Mouse (Mus musculus): ENCODE data around the gene Exosc6. TPM values are rescaled to one million over a fixed set of nuclear protein-coding genes. Genes with fewer than 3 reads are reported as not detected.
A peak's percentile ranks its signal among the peaks of the same experiment; 100 is the strongest.
"Not testable (repeated sequence)": the region's sequence is repeated elsewhere in the genome, so short reads cannot be mapped to it uniquely, and the experiment has no call there.

The Exosc6 gene
- total RNA-seq, 4 experiments from 2014 or later = not detected

DNA sequence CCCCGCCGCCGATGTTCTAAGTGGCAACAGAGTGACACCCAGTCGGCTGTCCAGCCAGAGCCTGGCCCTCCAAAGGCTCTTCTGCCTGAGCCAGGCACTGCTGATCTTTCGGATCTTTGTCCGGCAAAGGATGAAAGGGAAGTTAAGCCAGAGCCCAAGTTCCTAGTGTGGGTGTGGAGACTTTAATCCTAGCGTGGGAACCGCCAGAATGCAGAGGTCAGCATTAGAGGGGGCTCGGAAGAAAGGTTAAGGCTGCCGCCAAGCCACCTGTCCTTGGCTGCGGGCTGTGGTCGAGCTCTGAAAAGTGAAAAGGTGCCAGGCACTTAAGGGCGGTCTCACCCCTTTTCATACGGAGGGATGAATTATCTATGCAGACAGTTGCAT lies 5.5 kb downstream of the Exosc6 start:
- no peak for DNase-seq (ENCODE audit: low spot score)

DNA sequence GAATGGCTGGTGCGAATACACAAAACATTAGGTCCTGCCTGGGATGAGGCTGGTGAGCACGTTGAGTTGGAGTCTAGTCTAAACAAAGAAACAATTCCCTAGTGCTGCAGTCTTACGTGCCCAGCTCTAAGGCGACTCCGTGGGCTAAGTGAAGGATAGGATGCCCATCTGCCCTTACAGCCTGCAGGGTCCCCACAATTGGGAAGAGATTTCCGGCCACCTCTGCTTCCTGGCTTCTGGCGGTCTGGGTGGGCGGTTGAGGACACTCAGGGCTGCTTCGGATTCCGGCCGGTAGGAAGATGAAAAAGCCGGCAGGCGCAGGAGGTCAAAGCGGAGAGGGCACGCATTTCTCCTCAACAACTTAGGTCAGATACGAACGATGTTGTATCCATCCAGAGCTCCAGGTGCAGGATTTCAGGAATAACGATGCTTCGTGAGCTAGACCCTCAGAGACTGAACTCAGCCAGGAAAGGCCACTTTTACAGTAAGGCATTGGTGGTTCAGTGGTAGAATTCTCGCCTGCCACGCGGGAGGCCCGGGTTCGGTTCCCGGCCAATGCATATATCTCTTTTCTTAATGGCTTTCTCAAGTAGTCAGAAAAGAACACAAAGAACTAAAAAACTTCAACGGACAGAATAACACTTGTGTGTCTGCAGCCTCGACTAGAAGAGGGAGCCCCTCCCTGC lies 6.1 kb downstream of the Exosc6 start:
- DNase-seq (ENCODE audit: low spot score) = peak; percentile 92

DNA sequence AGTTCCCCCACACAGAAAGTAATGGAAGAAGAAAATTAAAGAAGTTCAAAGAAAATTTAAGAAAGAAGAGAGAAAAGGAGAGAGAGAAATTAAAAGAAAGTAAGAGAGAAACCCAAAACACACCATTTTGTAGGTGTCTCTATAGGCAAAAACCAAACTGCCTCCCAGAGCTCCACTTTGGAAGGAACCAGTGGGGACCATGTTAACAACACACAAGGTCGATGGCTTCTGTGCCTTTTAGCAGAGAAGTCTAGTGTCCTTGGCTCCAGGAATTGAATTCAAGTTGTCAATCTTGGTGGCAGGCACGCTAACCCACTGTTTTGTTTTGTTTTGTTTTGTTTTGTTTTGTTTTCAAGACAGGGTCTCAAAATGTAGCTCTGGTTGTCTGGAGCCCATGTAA lies 6.8 kb downstream of the Exosc6 start:
- no peak for DNase-seq (ENCODE audit: low spot score)

DNA sequence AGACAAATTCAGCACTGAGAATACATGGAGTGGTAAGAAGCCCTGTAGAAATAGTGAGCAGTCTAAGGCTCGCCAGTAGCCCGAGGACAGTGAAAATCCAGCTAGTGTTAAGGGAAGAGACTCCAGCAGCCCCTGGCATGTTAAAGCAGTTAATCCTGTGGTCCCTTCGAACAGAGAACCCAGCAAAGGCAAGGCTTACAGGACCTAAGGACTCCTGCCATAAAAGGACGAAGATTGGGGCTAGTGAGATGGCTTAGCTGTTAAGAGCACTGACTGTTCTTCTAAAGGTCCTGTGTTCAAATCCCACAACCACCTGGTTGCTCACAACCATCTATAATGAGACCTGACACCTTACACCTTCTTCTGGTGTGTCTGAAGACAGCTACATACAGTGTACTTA lies 10.2 kb downstream of the Exosc6 start:
- DNase-seq (ENCODE audit: low spot score) = no peak

DNA sequence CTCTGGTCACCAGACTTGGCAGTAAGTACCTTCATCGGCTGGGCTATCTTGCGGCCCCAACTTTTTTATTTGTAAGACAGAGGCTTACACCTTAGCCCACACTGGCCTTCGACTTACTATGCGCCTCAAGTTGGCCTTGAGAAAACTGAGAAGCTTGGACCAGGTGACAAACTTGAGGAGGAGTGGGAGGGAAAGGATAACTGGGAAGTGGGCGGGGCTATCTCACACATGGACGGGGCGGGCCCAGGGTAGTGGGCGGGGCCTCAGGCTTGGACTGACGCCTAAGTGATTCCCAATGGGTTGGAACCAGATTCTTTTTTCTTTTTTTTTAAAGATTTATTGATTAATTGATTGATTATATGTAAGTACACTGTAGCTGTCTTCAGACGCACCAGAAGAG lies 11.3 kb downstream of the Exosc6 start:
- no peak for DNase-seq (ENCODE audit: low spot score)

DNA sequence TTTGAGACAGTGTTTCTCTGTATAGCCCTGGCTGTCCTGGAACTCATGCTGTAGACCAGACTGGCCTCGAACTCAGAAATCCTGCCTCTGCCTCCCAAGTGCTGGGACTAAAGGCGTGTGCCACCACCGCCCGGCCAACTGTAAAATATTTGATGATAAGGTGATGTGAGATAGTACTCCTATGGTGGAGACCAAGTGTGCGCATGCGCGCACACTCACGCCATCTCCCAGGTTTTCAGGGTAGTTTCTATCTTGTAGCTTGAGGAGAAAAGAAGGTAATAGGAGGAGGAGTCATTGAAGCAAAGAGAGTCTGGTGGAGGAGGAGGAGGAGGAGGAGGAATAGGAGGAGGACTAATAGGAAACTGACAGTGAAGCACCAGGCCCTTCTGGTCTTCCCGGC lies 12.5 kb downstream of the Exosc6 start:
- DNase-seq (ENCODE audit: low spot score) = not testable (repeated sequence)

DNA sequence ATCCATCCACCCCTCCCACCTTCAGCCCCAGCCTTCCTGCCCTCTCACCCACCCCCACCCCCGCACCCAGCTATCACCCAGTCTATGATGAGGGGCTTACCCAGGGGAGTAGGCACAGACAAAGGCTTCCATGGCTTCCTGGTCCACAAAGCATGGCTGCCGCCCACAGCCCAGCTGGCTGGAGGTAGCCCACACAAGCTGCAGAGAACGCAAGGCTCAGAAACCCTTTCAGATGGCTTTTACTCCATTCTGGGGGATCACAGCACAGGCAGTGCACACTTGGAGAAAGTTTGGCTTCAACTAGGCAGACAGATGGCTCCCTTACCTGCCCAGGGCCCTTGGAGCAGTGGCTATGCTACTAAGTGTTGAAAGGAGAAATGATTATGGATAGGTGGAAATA lies 19.8 kb downstream of the Exosc6 start:
- DNase-seq (ENCODE audit: low spot score) = no peak

DNA sequence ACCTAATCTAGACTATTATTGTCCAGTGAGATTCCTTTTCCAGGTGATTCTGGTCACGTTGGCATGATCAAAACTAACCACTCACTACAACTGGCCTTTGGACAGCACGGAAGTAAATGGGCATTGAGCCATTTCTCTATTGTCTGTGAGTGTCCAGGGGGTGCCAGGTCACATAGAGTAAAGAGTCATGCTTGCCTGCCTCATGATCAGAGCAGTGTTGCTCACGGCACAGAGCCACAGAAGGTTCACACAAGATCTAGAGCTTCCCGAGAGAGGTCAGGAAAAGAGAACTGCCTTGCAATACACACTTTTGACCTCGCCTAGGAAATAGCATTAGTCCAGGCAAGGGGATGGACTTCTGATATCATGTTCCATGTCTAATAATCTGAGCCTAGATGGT lies 23.3 kb downstream of the Exosc6 start:
- no peak for DNase-seq (ENCODE audit: low spot score)

DNA sequence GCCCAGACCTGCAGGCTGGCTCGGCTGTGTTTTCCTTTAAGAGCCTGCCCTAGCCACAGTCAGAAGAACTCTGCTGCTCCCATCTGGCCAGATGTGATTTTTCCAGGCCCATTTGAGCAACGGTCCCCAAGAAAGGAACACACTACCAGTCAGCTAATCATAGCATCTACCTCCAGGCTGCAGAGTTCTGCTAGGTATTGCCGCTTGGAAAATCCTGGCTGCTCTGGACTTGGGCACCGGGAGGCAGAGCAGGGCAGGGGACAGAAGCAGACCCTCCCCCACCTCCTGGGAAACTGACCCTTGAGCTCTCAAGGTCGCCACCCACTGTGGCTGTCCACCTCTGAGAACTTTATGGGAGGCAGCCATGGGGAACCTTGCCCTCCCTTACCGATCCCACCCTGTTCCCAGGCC lies 23.7 kb downstream of the Exosc6 start:
- no peak for DNase-seq (ENCODE audit: low spot score)

DNA sequence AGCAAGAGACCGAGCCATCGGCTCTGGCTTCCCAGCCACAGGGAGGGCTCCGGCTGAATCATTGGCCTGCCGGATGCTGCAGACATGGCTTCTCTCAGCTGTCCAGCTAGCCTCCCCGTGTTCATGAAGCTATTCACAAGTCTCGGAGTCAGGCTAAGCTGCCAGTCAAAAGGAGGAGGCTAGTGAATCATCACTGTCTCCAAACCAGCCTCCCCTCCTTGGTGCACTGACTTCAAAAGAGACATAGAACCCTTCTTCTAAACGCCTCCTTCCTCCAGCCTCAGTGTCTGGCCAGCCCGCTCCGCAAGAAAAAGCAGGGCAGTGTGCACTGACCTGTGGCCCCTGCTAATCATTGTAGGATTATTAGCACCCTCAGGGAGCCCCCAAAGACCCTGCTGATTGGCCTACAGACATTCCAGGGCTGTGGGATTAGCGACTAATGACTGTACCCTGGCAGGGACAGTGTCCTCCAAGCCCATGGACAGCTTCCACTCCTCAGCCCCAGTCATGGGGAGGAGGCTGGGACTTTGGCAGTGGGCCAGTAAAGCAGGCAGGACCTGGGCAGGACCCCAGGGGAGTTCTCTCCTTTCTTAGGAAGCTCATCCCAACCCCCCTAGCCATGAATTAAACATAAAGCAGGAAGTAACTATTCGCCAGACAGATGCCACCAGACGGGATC lies 25.6 kb downstream of the Exosc6 start:
- DNase-seq (ENCODE audit: low spot score) = no peak

DNA sequence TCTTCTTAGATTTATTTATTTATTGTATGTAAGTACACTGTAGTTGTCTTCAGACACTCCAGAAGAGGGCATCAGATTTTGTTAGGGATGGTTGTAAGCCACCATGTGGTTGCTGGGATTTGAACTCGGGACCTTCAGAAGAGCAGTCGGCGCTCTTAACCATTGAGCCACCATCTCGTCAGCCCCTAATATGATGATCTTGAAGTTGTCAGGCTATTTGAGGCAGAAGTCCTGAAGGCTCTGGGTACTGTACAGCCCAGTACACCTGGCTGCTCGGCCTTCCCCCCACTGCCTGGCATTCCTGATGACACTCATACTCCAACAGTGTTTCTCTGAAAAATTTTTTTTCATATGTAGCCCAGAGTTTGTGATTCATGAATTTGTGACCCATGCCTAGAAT lies 27.8 kb downstream of the Exosc6 start:
- not testable (repeated sequence) for DNase-seq (ENCODE audit: low spot score)

DNA sequence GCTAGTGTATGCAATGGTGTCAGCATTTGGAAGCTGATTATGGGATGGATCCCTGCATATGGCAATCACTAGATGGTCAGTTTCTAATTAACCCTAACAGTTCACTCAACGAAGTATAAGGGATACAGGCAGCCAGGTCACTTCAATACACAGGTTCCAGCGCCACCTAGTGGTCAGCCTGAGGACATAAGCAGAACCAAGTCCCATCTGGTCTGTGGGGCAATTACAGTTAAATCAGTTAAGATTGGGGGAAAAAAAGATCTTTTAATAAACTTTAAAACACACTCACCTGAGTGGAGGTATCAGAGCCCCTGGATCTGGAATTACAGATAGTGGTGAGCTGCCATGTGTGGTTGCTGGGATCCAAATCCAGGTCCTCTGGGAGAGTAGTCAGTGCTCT lies 34.0 kb downstream of the Exosc6 start:
- DNase-seq (ENCODE audit: low spot score) = peak; percentile 32

DNA sequence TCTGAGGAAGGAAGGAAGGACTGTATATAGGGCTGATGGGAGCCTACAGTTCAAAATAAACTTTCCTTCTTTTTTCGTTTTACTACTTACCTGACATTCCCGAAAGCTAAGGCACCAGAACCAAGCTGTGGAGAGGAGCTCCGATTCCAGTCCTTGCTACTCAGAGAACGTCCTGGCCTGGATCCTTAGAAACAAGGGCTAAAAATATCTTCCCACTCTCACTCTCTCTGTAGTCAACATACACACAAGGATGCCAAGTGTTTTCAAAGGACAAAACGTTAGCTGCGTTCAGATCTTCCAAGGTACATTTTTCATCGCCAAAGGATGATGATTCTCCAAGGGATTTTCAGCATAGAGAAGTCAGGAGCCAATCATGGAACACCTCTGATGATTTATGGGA lies 35.6 kb downstream of the Exosc6 start:
- DNase-seq (ENCODE audit: low spot score) = peak; percentile 42

DNA sequence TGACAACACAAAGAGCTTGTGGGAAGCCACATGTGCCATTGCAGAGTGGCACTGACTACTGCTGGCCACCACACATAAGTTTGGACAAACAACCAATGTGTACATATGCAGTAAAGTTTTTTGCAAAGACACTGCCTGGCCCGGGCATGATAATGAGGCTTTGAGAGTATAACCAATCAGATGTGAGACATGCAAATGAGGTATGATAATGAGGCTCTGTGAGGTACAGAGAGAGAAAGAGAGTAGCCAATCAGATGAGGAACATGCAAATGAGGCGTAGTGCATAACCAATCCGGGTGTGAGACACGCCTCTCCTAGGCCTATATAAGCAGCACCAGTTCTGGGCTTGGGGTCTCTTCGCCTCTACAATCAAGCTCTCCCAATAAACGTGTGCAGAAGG lies 36.2 kb downstream of the Exosc6 start, which contains the start of gene Clec18a:
TSS of gene Clec18a (minus strand) at position 101 of the 400 bp plus-strand sequence.
- not testable (repeated sequence) for DNase-seq (ENCODE audit: low spot score)

DNA sequence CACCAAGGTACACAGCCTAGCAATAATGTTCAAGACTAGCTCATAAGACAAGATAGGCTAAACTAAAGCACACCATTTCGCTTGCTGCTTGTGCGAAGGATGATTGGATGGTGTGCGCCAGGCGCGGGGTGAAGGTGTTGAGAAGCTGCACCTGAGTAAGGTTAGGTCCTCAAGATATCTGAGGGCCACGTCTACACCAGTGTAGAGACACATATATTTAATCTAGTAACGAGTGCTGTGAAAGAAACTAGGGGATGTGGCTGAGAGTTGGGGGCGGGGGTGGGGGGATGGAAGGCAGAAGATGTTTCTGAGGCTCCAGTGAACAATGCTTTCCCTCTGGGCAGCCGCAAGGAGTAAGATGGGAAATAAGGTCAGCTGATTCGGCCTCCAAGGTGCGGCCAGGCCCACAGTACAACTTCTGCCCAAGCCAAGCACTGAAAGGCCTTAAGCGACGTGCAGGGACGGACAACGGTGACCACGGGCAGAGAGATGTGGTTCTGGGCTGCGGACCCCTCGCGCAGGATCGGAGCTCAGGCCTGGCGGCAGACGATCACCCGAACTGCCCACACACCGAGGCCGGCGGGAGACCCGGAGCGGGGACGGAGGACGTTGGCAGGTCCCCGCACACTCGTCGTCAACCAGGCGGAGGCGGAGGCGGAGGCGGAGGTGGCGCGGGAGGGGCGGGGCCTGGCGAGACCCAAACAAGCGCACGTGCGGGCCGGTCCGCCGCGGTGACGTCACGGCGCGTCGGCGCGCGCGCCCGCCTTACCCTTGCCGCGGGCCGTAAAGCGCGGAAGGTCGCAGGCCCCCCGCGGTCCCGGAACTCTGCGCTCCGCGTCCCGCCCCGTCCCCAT lies 38.0 kb downstream of the Exosc6 start, which contains the start of gene Pdpr:
TSS of gene Pdpr (plus strand) at position 766 of the 854 bp plus-strand sequence.
- DNase-seq (ENCODE audit: low spot score) = peak; percentile 88

DNA sequence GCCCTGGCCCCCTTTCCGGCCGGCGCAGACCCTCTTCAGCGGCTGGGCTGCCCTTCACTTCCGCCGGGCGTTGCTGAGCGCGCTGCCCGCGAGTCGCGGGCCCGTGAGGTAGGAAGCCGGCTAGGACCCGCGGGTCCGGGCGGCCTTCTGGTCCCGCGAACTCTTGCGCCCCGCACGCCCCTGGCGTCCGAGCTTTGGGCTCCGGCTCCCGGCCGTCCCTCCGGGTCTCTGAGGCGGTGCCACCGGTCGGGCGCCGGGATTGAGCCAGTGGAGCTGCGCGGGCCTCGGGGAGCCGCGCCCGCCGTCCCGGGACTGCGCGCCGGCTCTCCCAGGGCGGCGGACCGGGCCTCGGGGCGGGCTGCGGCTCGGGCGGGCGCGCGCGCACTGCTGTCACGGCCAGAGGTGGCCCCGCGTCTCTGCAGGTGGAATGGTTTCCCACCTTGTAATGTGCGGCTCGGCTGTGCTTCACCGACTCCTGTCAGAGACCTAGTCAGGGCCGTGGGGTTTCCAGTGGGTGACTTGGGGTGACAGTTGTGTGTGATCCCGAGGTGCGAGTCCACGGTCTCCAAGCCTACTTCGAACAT lies 38.7 kb downstream of the Exosc6 start:
- peak; percentile 16 for DNase-seq (ENCODE audit: low spot score)

Small RNA genes lying within 50 kb of the gene (microRNA-seq; reads per million reads assigned to microRNA genes)
- not detected for gene Gm24103
- not detected for gene Mir3473d

Other genes starting within 250 kb of the Exosc6 start
- gene Cog4, start 209.7 kb upstream of the Exosc6 start, total RNA-seq (2022) = 10 to 100 TPM; 63.3 to 69.4 (median 65.2) TPM
- 10 to 100 TPM; 33.5 to 38.7 (median 36.1) TPM for gene Sf3b3, start 209.6 kb upstream of the Exosc6 start, total RNA-seq (2022)
- 1 to 10 TPM; 4.5 to 5.4 (median 4.6) TPM for gene Fuk, start 153.9 kb upstream of the Exosc6 start, total RNA-seq (2022)
- 10 to 100 TPM; 21.3 to 25.4 (median 24.1) TPM for gene St3gal2, start 136.4 kb upstream of the Exosc6 start, total RNA-seq (2022)
- 10 to 100 TPM; 30.7 to 37.3 (median 35.3) TPM for gene Ddx19a, start 58.5 kb upstream of the Exosc6 start, total RNA-seq (2022)
- gene Ddx19b, start 24.6 kb upstream of the Exosc6 start, total RNA-seq (2022) = 10 to 100 TPM in 3 of 4 experiments, 1 to 10 TPM in 1; 9.8 to 11.9 (median 10.9) TPM
- 10 to 100 TPM; 32.2 to 33.5 (median 33.0) TPM for gene Aars, start 23.2 kb upstream of the Exosc6 start, total RNA-seq (2022)
- 1 to 10 TPM in 3 of 4 experiments, under 1 TPM in 1; 0.98 to 2.3 (median 1.3) TPM for gene Clec18a, start 36.1 kb downstream of the Exosc6 start, total RNA-seq (2022)
- gene Pdpr, start 38.3 kb downstream of the Exosc6 start, total RNA-seq (2022) = 100 to 1,000 TPM; 109 to 143 (median 124) TPM
- gene Glg1, start 202.9 kb downstream of the Exosc6 start, total RNA-seq (2022) = 100 to 1,000 TPM in 1 of 4 experiments, 10 to 100 TPM in 3; 87.4 to 103 (median 96.6) TPM
- 10 to 100 TPM; 17.3 to 22.2 (median 19.4) TPM for gene Rfwd3, start 243.9 kb downstream of the Exosc6 start, total RNA-seq (2022)